Mouse (Mus musculus): ENCODE data around the gene Ttc23l. TPM values are rescaled to one million over a fixed set of nuclear protein-coding genes. Genes with fewer than 3 reads are reported as not detected.

Gene Ttc23l
- not detected for total RNA-seq (2023)

DNA sequence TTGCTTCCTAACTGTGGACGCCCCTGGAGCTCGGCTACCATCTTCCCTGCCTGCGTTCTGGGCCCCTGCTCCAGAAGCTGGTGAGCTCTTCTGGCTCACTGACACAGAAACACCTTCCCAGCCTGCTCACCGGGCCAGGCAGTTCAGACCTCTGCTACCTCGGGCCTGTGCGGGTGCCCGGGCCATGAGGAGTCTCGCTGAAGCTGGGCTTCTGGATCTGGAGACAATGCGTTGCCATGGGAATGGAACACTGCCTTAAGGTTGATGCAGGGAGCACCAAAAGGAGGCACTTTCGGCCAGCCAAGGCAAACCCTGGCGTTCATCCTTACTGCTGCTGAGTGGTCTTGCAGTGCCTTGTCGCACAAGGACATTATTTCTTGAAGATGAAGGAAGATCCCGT lies at the start of gene Ttc23l:
TSS of gene Ttc23l (minus strand) at position 204 of the 400 bp plus-strand sequence.

DNA sequence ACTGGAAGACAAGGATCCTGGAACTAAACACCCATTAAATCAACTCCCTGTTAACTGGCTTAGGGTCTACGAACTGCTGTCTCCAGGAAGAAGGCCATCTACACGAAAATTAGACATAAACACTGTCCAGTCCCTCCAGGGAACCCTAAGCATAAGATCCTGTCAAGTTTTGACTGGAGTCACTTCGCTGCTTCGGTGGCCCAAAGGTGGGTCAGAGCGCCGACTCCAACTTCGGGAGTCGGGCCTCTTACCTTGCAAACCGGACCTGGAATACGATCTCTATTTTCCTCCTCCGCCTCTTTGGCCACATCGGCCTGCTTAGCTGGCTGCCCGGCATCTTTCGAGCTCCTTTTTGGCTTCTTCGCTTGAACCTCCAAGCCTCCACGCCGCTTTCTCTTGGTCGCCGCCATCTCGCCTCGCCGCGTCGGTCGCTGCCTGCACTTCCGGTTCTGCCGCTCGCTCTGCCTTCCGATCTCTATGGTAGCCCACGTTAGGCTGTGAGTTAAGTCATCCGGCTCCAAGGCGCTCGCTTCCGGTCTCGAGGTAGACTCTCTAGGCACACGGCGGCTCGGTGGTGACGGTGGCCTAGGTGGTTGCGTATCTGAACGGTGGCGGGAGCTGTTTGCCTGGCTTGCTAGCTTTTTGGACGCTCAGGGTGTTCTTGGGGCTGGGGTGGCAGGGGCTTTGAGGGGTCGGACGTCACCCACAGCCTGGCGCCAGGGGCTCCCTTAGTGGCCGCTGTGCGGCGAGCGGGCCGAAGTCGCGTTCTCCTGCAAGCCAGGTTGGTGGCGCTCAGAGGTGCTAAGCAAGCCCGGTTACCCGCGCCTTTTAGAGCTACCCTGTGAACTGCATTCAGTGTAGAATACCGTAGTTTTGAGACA lies 72.7 kb downstream of the Ttc23l start, which contains the start of the genes Brix1 and Rad1:
TSS of gene Brix1 (minus strand) at position 464 of the 881 bp plus-strand sequence.
TSS of gene Rad1 (plus strand) at position 535 of the 881 bp plus-strand sequence.

DNA sequence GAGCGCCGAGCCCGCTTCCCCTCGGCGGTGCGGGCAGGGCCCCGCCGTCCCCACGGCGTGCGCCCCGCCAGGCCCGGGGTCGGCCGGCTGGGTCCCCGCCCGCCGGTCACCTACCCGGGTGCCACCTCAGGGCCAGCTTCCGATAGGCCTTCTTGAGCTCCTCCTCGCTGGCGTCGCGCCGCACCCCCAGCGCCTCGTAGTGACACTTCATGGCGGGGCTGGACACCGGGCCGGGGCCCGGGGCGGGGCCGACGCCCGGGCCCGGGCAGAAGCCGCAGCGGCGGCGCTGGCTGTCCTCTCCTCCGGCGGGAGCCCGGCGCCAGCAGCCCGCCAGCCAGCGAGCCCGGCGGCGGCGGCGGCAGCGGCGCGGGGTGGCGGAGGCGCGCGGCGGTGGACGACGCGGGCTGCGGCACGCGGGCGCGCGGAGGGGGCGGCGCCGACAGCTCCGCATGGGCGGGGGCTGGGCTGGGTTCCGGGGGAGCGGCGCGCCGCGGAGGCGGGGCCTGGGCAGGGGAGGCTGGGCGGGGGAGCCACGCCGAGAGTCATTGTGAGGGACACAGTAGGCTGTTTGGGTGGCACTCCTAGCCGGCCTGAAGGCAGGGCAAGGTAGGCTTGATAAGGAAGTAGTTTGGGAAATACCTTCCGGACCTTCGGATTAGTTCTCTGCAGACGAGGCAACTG lies 88.2 kb downstream of the Ttc23l start, which contains the start of gene Dnajc21:
TSS of gene Dnajc21 (minus strand) at position 366 of the 681 bp plus-strand sequence.

Other genes with a start within 250 kb of the Ttc23l start
- gene Gm21973, start 233.3 kb downstream of the Ttc23l start, total RNA-seq (2023): not detected
- gene Agxt2, start 200.1 kb downstream of the Ttc23l start, total RNA-seq (2023): not detected
- gene Dnajc21, start 88.2 kb downstream of the Ttc23l start, total RNA-seq (2023): 10 to 100 TPM; 10.3 to 12.6 TPM
- 10 to 100 TPM; 11.6 to 12.0 TPM for gene Brix1, start 72.7 kb downstream of the Ttc23l start, total RNA-seq (2023)
- gene Rad1, start 72.7 kb downstream of the Ttc23l start, total RNA-seq (2023): 10 to 100 TPM; 10.8 to 12.5 TPM
- gene Rai14, start 156.0 kb upstream of the Ttc23l start, total RNA-seq (2023): 1 to 10 TPM; 1.1 to 1.9 TPM

Measured in neutrophil, adult 83 days (primary cell).